Mouse (Mus musculus) mouse trophoblast stem cell (cell line): Measurements from ENCODE around the gene Slc30a10.

Source experiments
- in situ Hi-C, 2 experiments: fragments of 300-500 bp; cut with MseI, MboI; formaldehyde crosslinking; loops; 2 replicates in 1 of 2; 3 replicates in 1 of 2; pipeline ENCODE4 v1.15.1; 2025

The Slc30a10 gene

GRCm38 (mm10) chr1:185517566-185517965, 62.9 kb downstream of the Slc30a10 start:
- in situ Hi-C loops, result no loop called here
